20 mouse cellular contexts compared by ENCODE assay signal in the genomic region with DNA sequence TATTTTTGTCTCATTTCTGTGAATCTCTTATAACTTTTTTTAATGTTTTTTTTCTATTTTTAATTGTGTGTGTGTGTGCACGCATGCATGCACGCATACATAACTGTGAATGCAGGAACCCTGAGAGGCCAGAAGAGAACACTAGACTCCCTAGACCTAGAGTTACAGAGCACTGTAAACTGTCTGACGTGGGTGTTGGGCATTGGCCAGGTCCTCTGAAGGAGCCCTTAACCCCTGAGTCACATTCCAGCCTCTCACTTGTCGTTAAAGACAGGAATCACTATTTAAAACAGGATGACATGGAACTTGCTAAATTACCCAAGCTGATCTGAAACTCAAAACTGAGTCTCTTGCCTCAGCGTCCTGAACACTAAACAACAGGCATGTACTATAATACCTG. TPM values are rescaled to one million over a fixed set of nuclear protein-coding genes. Genes with fewer than 3 reads are reported as not detected.
"Had no signal": no experiment of that assay in that cellular context is flagged by ENCODE, and none has a peak within 500 bp of the region (broad histone marks: within the 10 kb centered on the region; RNA-seq: fewer than 3 reads in every experiment).

No protein-coding gene starts in this region.

- H3K4me3 ChIP-seq: limb, embryonic 12.5 days; midbrain, embryonic 10.5 days; neural tube, embryonic 13.5 days; stomach, embryonic 15.5 days had no signal

- DNase-seq: kidney, adult 8-10 months; kidney, postnatal 25 days; layer of hippocampus, adult 9-11 months; layer of hippocampus, postnatal 36 days; lung, adult 2 months; lung, postnatal 36 days; retina, postnatal 1 day; thymus, adult 2 months; thymus, postnatal 25 days had no signal

- H3K4me2 ChIP-seq: limb, embryonic 12.5 days; neural tube, embryonic 13.5 days; stomach, embryonic 15.5 days had no signal

- H3K9me3 ChIP-seq: limb, embryonic 12.5 days; midbrain, embryonic 10.5 days; neural tube, embryonic 13.5 days; stomach, embryonic 15.5 days had no signal

- H3K27ac ChIP-seq: limb, embryonic 12.5 days; liver, embryonic 14.5 days; midbrain, embryonic 10.5 days; neural tube, embryonic 13.5 days; stomach, embryonic 15.5 days had no signal

- H3K9ac ChIP-seq: limb, embryonic 12.5 days; liver, embryonic 14.5 days; neural tube, embryonic 13.5 days; stomach, embryonic 15.5 days had no signal

- H3K4me1 ChIP-seq: stomach, embryonic 15.5 days had no signal

- H3K36me3 ChIP-seq: limb, embryonic 12.5 days; midbrain, embryonic 10.5 days; neural tube, embryonic 13.5 days; stomach, embryonic 15.5 days had no signal

- ATAC-seq: intestine, embryonic 16.5 days; midbrain, embryonic 16.5 days had no signal

- H3K27me3 ChIP-seq: limb, embryonic 12.5 days; neural tube, embryonic 13.5 days; stomach, embryonic 15.5 days had no signal

RNA-seq across cellular contexts. Expression of a gene that starts 2.0 kb away (rescaled TPM):
- polyA plus RNA-seq: intestine, embryonic 16.5 days; limb, embryonic 12.5 days; liver, adult 2 months; liver, embryonic 14.5 days; lung, adult 2 months; midbrain, embryonic 10.5 days; midbrain, embryonic 16.5 days; neural tube, embryonic 13.5 days; spleen, adult 2 months; stomach, embryonic 15.5 days; thymus, adult 2 months; urinary bladder, adult 2 months had no signal

RNA-seq across cellular contexts. Expression of a gene that starts 5.5 kb away (rescaled TPM):
- polyA plus RNA-seq: limb, embryonic 12.5 days; liver, adult 2 months; lung, adult 2 months; midbrain, embryonic 10.5 days; midbrain, embryonic 16.5 days; neural tube, embryonic 13.5 days; testis, adult 2 months; urinary bladder, adult 2 months had no signal

RNA-seq across cellular contexts. Expression of a gene that starts 10.3 kb away (rescaled TPM):
- polyA plus RNA-seq: intestine, embryonic 16.5 days; limb, embryonic 12.5 days; liver, adult 2 months; liver, embryonic 14.5 days; lung, adult 2 months; midbrain, embryonic 10.5 days; midbrain, embryonic 16.5 days; neural tube, embryonic 13.5 days; spleen, adult 2 months; stomach, embryonic 15.5 days; testis, adult 2 months; thymus, adult 2 months; urinary bladder, adult 2 months had no signal

RNA-seq across cellular contexts. Expression of a gene that starts 22.3 kb away (rescaled TPM):
- polyA plus RNA-seq: intestine, embryonic 16.5 days; limb, embryonic 12.5 days; liver, adult 2 months; liver, embryonic 14.5 days; midbrain, embryonic 10.5 days; midbrain, embryonic 16.5 days; neural tube, embryonic 13.5 days; spleen, adult 2 months; stomach, embryonic 15.5 days; urinary bladder, adult 2 months had no signal
